Mouse (Mus musculus): ENCODE results near the gene Elmsan1.
A peak's percentile ranks its signal among the peaks of the same experiment; 100 is the strongest.

The Elmsan1 gene

GRCm38 (mm10) chr12:84152352-84153190, 66.1 kb downstream of the Elmsan1 start:
- DNase-seq (ENCODE audit: low spot score in 2 of 2) = peak; percentile 65 to 75

GRCm38 (mm10) chr12:84151911-84152310, 66.8 kb downstream of the Elmsan1 start:
- no peak for DNase-seq (ENCODE audit: low spot score in 2 of 2)

- peak; percentile 88 to 90 for DNase-seq (ENCODE audit: low spot score in 2 of 2)
These were observed 67.7 kb downstream of the Elmsan1 start for GRCm38 (mm10) chr12:84150976-84151375.

- DNase-seq (ENCODE audit: low spot score in 2 of 2) = no peak
These were observed 68.7 kb downstream of the Elmsan1 start for GRCm38 (mm10) chr12:84149971-84150370.

- DNase-seq (ENCODE audit: low spot score in 2 of 2) = no peak
These were observed 70.1 kb downstream of the Elmsan1 start for GRCm38 (mm10) chr12:84148622-84149012.

- DNase-seq (ENCODE audit: low spot score in 2 of 2) = peak; percentile 79 to 86
These were observed 70.6 kb downstream of the Elmsan1 start, which contains the start of gene Pnma1 for GRCm38 (mm10) chr12:84147954-84148621. Gene Pnma1, minus strand, starts transcription at chr12:84148489.

GRCm38 (mm10) chr12:84142281-84143050, 76.2 kb downstream of the Elmsan1 start:
- no peak for DNase-seq (ENCODE audit: low spot score in 2 of 2)

- DNase-seq (ENCODE audit: low spot score in 2 of 2) = no peak
These were observed 77.4 kb downstream of the Elmsan1 start for GRCm38 (mm10) chr12:84141271-84141670.

- DNase-seq (ENCODE audit: low spot score in 2 of 2) = no peak
These were observed 78.5 kb downstream of the Elmsan1 start for GRCm38 (mm10) chr12:84140135-84140534.

GRCm38 (mm10) chr12:84137131-84137530, 81.5 kb downstream of the Elmsan1 start:
- no peak for DNase-seq (ENCODE audit: low spot score in 2 of 2)

GRCm38 (mm10) chr12:84132265-84132664, 86.4 kb downstream of the Elmsan1 start:
- peak; percentile 52 to 80 for DNase-seq (ENCODE audit: low spot score in 2 of 2)

- DNase-seq (ENCODE audit: low spot score in 2 of 2) = no peak
These were observed 88.8 kb downstream of the Elmsan1 start for GRCm38 (mm10) chr12:84129931-84130330.

GRCm38 (mm10) chr12:84128576-84128975, 90.1 kb downstream of the Elmsan1 start:
- no peak for DNase-seq (ENCODE audit: low spot score in 2 of 2)

GRCm38 (mm10) chr12:84126899-84127298, 91.8 kb downstream of the Elmsan1 start:
- no peak for DNase-seq (ENCODE audit: low spot score in 2 of 2)

GRCm38 (mm10) chr12:84125892-84126291, 92.8 kb downstream of the Elmsan1 start:
- DNase-seq (ENCODE audit: low spot score in 2 of 2) = no peak

GRCm38 (mm10) chr12:84119584-84119983, 99.1 kb downstream of the Elmsan1 start:
- no peak for DNase-seq (ENCODE audit: low spot score in 2 of 2)

- DNase-seq (ENCODE audit: low spot score in 2 of 2) = peak; percentile 74 to 88
These were observed 104.3 kb downstream of the Elmsan1 start, which contains the start of gene Dnal1 for GRCm38 (mm10) chr12:84114153-84114994. Gene Dnal1, plus strand, starts transcription at chr12:84114366.

- DNase-seq (ENCODE audit: low spot score in 2 of 2) = no peak
These were observed 105.0 kb downstream of the Elmsan1 start for GRCm38 (mm10) chr12:84113676-84114075.

- no peak for DNase-seq (ENCODE audit: low spot score in 2 of 2)
These were observed 107.9 kb downstream of the Elmsan1 start for GRCm38 (mm10) chr12:84110814-84111213.

GRCm38 (mm10) chr12:84109924-84110323, 108.8 kb downstream of the Elmsan1 start:
- DNase-seq (ENCODE audit: low spot score in 2 of 2) = no peak

GRCm38 (mm10) chr12:84107692-84108091, 111.0 kb downstream of the Elmsan1 start:
- no peak for DNase-seq (ENCODE audit: low spot score in 2 of 2)
